Mouse (Mus musculus) 416B (cell line): Measurements from ENCODE around the gene Tnrc6c.

ENCODE experiments used
- DNase-seq: peaks from one replicate; pipeline ENCODE4 v3.0.0; 2011; ENCODE audit warnings: low read depth

The Tnrc6c gene

DNA sequence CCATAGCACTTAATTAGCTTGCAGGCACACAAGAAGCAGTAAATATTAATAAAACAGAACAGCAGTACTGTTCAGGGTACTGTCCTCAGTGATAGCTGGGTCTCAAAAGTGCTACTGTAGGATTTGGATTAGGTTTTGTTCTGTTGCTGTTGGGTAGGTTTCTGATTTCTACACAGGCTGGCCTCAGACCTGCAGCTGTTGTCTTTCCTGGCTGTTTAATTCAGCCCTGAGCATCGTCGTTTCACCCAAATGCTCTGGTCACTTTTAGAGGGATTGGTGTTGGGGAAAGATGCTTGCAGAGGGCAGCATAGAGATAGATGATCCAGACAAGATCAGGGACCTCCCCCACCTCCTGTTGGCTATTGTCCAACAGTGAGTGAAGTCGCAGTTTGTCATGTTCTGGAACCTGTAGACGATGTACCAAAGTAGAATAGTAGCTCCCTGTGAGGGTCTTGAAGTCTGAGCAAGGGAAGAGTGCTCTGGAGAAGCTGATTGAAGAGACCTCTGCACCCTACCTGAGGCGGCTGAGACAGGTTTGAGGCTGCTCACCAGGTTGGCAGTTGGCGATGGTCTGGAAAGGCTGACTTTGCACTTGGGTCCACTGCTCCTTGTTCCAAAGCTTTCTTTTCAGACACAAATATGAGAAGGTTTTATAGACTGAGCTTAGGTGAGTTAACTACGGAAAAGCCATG lies 75.9 kb downstream of the Tnrc6c start:
- no peak for DNase-seq

- no peak for DNase-seq
These were observed 76.4 kb downstream of the Tnrc6c start for GRCm38 (mm10) chr11:117730490-117730838.

DNA sequence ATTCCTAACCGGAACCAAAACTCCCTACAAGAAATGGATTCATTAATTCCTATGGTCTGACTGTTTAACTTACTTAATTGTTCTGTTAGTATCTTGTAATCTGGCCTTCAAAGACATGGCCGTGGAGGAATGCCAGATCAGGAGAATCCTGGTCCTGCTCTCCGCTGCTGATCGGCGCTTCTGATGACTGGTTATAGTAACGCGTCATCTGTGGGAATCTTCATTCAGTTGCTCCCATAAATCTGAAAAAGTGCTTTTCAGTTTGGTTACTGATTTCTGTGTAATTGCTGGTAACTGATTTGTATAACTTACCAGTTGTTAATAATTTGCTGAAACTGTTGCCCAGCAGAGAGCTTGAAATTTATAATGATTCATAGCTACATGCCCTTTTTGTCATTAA lies 77.4 kb downstream of the Tnrc6c start:
- no peak for DNase-seq

- DNase-seq: peak; percentile 36
These were observed 82.1 kb downstream of the Tnrc6c start for GRCm38 (mm10) chr11:117736037-117736689.

GRCm38 (mm10) chr11:117738123-117738522 lies 84.0 kb downstream of the Tnrc6c start:
- DNase-seq: no peak

- no peak for DNase-seq
These were observed 87.0 kb downstream of the Tnrc6c start for GRCm38 (mm10) chr11:117741128-117741527.

- no peak for DNase-seq
These were observed 88.2 kb downstream of the Tnrc6c start for GRCm38 (mm10) chr11:117742243-117742642.

DNA sequence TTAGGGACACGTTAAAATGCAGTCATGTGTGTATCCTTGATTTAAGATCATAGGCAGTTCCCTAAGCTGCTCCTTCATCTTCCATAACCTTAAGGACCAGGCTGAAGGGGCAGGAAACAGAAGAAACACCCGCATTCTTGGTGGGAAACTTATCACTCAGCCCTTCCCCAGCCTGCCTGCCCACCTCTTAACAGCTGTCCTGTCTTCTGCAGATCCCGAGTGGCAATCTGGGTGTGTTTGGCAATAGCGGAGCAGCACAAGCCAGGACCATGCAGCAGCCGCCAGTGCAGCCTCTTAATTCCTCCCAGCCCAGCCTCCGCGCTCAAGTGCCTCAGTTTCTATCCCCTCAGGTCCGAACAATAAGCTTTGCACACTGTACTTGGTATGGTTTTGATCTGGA lies 88.6 kb downstream of the Tnrc6c start:
- no peak for DNase-seq

- DNase-seq: no peak
These were observed 89.5 kb downstream of the Tnrc6c start for GRCm38 (mm10) chr11:117743454-117744030.

DNA sequence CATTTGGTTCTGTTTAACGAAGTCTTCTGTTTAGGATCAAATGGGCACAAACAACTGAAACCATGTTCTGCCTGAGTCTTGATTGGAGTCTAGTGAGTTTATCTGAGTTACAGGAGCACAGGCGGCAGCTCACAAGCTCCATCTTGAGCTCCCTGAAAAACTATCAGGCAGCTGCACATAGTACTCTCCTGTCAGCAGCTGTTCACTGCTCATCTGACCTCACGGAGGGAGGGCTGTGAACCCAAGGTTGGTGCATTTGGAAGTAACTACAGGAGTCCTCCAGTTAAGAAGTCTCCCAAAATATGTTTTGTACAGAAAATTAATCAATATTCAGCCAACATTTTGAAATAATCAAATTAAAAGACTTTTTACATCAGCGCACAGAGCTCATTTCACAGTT lies 94.5 kb downstream of the Tnrc6c start:
- no peak for DNase-seq

DNA sequence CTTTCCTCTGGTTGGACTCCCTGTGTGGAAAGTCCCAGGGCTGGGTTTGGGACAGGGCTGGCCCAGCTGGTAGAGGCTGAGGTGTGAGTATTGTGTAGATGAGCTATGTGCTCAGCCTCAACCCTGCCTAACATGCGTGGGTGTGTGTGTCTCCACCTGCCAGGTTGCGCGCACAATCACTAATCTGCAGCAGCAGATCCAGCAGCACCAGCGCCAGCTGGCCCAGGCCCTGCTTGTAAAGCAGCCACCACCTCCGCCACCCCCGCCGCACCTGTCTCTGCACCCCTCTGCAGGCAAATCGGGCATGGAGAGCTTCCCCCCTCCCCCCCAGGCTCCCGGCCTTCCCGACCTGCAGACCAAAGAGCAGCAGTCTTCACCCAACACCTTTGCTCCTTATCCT lies 95.3 kb downstream of the Tnrc6c start:
- no peak for DNase-seq

- DNase-seq: no peak
These were observed 97.5 kb downstream of the Tnrc6c start for GRCm38 (mm10) chr11:117751544-117751943.

GRCm38 (mm10) chr11:117755891-117756290 lies 101.8 kb downstream of the Tnrc6c start:
- no peak for DNase-seq

GRCm38 (mm10) chr11:117759267-117759666 lies 105.2 kb downstream of the Tnrc6c start:
- DNase-seq: no peak

DNA sequence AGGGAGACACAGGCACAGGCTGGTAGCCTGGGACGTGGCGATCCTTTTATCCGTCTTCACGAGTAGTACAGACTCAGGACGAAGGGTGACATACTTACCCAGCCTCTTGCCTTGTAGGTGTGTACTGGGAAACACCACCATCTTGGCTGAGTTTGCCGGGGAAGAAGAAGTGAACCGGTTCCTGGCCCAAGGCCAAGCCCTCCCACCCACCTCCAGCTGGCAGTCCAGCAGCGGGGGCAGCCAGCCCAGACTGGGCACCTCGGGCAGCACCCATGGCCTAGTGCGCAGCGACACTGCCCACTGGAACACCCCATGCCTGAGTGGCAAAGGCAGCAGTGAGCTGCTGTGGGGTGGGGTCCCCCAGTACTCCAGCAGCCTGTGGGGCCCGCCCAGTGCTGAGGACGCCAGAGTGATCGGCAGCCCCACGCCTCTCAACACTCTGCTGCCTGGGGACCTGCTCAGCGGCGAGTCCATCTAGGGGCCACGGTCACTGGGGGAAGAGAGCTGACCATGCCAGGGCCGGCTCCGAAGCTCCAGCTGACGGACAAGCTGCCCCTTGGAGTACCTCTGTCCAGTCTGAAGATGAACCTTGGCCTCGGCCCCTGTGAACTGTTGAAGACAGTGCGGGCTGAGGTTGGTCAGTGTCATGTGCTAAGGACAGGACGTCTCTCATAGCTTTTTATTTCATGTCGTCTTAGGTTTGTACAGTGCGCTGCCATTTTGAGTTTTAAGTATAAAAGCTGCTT lies 106.5 kb downstream of the Tnrc6c start:
- no peak for DNase-seq

DNA sequence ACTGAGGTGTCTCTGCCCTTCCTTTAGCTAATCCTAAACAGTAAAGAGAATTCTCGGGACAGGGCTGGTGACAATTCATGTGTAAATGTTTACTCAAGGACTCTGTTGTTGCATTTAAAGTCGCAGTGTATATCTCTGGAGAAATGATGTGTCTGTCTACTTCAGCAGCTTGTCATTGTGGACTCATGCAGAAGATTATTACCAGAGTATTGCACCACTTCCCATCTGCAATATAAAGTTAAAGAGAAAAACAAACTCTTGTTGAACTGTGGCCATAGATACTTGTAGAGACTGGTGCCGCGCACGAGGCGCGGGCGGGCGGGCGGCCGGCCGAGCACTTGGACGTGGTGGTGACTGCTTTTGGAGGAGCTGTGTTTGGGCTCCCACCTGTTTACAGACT lies 107.7 kb downstream of the Tnrc6c start:
- no peak for DNase-seq

GRCm38 (mm10) chr11:117762246-117762645 lies 108.2 kb downstream of the Tnrc6c start:
- no peak for DNase-seq

DNA sequence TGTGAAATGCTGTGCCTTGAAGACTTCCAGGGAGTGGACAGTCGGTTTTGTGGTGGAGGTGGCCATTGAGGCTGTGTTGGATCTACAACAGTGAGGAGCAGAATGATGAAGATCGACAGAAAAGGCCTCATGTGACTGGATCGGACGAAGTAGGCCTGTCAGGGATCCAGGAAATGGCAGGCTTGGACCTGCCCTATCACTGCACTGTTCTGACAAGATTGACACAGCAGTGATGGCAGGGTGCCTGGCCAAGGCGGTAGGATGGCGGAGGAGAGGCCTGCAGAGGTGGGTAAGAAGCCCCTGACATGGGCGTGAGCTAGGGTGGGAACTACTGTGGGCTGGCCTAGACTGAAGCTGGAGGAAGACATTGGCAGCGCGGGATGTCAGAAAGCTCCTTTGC lies 110.2 kb downstream of the Tnrc6c start:
- DNase-seq: no peak

DNA sequence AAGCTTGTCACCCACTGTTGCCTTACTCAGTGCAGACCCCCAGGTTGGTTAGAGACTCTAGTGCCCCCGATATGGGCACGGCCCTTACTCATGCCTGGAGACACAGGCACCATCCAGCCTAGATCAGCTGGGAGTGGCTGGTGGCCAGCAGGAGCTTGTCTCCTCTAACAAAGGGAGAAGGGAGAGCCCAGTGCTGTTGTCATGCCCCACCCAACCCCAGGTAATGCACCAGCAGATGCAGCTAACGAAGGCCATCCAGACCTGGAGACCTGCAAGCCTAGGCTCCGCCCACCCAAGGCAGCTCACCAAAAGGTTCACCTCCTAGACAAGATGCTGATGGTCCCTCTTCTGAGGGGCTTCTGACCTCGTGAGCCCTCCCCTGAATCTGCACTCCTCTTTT lies 111.3 kb downstream of the Tnrc6c start:
- no peak for DNase-seq

GRCm38 (mm10) chr11:117766275-117766674 lies 112.2 kb downstream of the Tnrc6c start:
- no peak for DNase-seq

DNA sequence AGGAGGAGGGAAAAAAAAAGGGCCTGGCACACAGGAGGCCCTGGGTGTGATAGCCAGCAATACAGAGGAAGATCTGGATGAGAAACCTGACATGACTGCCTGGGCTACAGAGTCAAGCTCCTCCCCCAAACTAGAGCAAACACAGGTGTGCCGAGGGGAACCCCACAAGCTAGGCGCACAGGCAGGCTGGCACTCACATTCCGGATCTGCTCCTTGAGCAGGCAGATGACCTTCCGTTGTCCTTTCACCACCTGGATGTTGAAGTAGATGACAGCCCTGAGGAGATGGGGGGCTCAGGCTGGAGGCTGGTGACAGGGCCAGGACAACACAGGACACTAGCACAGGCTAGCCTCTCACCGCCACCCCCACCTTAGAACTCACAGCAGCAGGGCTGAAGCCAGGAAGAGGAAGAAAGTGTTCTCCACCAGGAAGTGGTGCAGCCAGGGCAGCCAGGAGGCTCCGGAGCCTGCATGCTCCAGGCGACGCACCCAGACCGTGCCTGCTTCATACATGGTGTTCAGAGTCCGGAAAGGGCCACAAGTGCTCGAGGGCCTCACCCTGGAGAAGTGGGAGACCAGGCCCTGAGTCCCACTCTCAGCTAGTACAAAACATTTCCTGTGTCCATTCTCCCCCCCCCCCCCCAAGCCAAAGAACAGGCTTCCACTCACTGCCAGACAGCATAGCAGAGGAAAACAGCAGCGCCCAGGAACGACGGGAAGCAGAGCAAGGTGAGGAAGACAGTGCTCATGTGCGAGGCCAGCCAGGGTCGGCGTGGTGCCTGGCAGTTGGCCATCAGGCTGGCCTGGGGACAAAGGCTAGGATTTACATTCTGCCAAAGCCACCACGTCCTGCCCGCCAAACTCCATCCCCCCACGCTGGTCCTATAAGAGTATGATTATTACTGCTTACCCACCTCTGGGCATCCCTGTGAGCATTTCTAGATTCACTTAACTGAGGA lies 114.9 kb downstream of the Tnrc6c start:
- no peak for DNase-seq

- no peak for DNase-seq
These were observed 115.6 kb downstream of the Tnrc6c start for GRCm38 (mm10) chr11:117769683-117770047.
